Mouse (Mus musculus): Measurements from ENCODE around the gene Cenpc1.

Gene Cenpc1

DNA sequence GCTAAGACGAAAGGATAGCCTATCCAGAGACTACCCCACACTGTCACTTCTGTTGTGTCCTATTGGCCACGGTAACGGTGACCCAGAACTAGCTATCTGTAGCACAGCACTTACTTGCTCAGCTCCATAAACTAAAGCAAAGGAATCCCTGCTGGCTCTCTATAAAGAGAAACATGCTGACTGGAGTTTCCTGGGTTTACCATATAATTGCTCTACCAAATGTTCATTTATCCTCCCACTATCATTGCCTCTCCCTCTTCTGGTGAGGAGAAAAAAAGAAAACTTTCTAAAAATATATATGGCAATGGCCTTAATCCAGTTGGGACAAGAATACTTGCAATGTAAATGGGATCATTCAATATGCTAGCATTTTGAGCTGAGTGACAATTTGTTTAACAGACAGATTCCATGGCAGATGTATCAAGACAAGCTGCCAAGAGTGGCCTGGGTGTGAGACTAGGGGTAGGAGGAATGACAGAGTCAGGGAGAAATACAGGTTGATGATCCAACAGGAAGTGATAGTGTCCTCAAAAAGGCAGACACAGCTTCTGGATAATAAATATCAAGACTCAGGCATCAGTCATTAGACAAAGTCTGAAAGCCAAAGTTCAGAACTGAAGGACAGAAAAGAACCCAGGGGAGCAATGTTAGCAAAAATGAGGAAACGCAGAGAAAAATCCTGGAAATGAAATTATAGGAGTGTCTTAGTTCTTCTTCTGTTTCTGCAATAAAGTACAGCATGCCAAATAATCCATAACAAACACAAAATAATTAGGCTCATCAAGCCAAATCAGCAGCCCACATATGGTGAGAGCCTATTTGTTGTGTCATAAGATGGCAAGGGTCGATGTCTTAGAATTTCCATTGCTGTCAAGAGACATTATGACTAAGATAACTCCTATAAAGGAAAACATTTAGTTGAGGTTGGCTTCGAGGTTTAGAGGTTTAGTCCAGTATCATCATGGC, 68.6 kb downstream of the Cenpc1 start:
- peak; percentile 10 for DNase-seq (ENCODE audit: low read depth)

DNA sequence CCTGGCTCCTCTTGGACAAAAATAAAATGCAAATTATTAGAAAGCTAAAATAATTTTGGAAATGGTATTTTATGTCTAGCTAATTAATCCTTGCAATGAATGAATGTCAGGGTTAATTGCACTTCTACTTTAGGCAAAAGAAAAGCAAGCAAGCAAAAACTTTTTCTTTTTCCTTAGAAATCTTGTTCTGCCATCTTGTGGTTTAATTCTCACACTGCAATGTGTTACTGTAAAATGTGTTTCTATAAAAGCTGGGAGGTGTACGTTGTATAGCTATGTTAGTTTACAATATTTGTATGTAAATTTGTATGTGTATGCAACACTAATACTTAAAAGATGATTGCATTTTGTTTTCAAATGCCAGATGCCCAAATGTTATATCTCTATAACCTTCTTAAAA, 70.8 kb downstream of the Cenpc1 start:
- DNase-seq (ENCODE audit: low read depth) = peak; percentile 48

- no peak for DNase-seq (ENCODE audit: low read depth)
These were observed 72.3 kb downstream of the Cenpc1 start for GRCm38 (mm10) chr5:85992805-85993721.

- peak; percentile 79 for DNase-seq (ENCODE audit: low read depth)
These were observed 73.3 kb downstream of the Cenpc1 start for GRCm38 (mm10) chr5:85992055-85992454.

DNA sequence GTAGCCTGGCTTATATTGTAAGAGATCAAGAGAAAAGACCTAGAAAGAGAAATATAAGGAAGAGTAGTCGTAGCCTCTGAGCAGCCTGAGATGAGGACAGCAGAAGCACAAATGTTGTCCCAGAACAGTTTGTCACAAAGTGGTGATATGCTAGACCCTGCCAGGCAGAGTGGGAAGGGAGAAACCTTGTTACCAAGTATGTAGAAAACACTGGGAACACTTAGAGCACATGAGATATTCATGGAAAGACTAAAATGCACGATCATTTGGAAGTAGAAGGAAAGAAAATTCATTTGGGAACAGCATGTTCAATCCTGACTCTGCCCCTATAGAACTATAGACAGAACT, 77.9 kb downstream of the Cenpc1 start:
- no peak for DNase-seq (ENCODE audit: low read depth)

- DNase-seq (ENCODE audit: low read depth) = no peak
These were observed 78.5 kb downstream of the Cenpc1 start for GRCm38 (mm10) chr5:85986734-85987515.

- DNase-seq (ENCODE audit: low read depth) = no peak
These were observed 87.5 kb downstream of the Cenpc1 start for GRCm38 (mm10) chr5:85977646-85978426.

DNA sequence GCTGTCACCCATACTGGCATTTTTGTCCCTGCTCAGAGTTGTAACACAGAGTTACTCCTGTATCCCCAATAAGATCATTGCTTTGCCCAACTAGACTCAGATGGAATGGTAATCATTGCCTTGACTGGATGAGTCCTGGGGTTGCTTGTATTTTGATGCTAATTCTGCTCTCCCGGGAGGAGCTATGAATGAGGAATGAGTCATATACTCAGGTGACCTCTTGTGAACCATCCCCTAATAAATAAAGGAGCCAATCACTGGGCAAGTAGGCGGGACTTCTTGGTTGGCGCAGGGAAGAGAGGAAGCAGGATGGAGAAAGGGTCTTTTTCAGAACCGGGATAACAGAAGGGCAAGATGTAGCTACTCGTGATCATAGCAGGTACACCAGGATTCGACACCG, 102.6 kb downstream of the Cenpc1 start:
- no peak for DNase-seq (ENCODE audit: low read depth)
